Mouse (Mus musculus): ENCODE measurements around the gene Sclt1.

GRCm38 (mm10) chr3:41754556-41754955 lies 12.2 kb upstream of the Sclt1 start:
- TF ChIP-seq EP300 (IDR thresholded peaks at IDR 0.05) (no peak), CTCF (IDR thresholded peaks at IDR 0.05) (no peak)

Measured in lung, postnatal 0 days (tissue).